Mouse (Mus musculus) heart, postnatal 36 days (tissue): Measurements from ENCODE around the gene Hcls1. TPM values are rescaled to one million over a fixed set of nuclear protein-coding genes. Genes with fewer than 3 reads are reported as not detected.

Source experiments
- DNase-seq, 2 experiments: peaks; one replicate each; pipeline ENCODE4 v3.0.0; 2021 to 2022
- intact Hi-C: fragments of 180-260 bp; cut with DNase I; formaldehyde crosslinking; loops from one replicate; pipeline ENCODE4 v1.15.1; 2025
- total RNA-seq, 2 experiments: library from RNA; stranded (reverse); gene quantifications; 2 replicates each; pipeline ENCODE4 v1.2.3; 2021

Gene Hcls1
- total RNA-seq, 2 experiments from 2014 or later, result 8.2 to 10.8 TPM

- intact Hi-C loops, result no loop called here
- DNase-seq, result no peak
Measured at GRCm38 (mm10) chr16:36985636-36986042, 50.9 kb downstream of the Hcls1 start.

- intact Hi-C loops, result no loop called here
- DNase-seq, result no peak
Measured at GRCm38 (mm10) chr16:36987399-36987798, 52.6 kb downstream of the Hcls1 start.

- intact Hi-C loops, result no loop called here
- DNase-seq, result no peak
Measured at GRCm38 (mm10) chr16:36988066-36988465, 53.3 kb downstream of the Hcls1 start.

- intact Hi-C loops, result loop anchor here (1.0 kb wide), 1 partner anchor 47 kb away; no protein-coding TSS in a partner anchor
- peak in 1 of 2 experiments; percentile 42 for DNase-seq
Measured at GRCm38 (mm10) chr16:36989493-36989892, 54.7 kb downstream of the Hcls1 start.

- peak in 1 of 2 experiments; percentile 49 for DNase-seq
- intact Hi-C loops, result loop anchor here (1.0 kb wide), 1 partner anchor 48 kb away; no protein-coding TSS in a partner anchor
Measured at GRCm38 (mm10) chr16:36989999-36990625, 55.3 kb downstream of the Hcls1 start, which contains the start of gene Fbxo40. Gene Fbxo40 (minus strand): TSS chr16:36990467.

- DNase-seq, result no peak
- intact Hi-C loops, result no loop called here
Measured at GRCm38 (mm10) chr16:36997650-36998049, 62.9 kb downstream of the Hcls1 start.

GRCm38 (mm10) chr16:36999366-36999972, 64.7 kb downstream of the Hcls1 start:
- DNase-seq, result no peak
- intact Hi-C loops, result no loop called here

GRCm38 (mm10) chr16:37009262-37009661, 74.5 kb downstream of the Hcls1 start:
- DNase-seq, result no peak
- intact Hi-C loops, result loop anchor here (2.0 to 10.0 kb wide), 2 partner anchors 284 to 536 kb away; no protein-coding TSS in a partner anchor

- intact Hi-C loops, result loop anchor here (2.0 to 5.0 kb wide), 4 partner anchors 64 to 193 kb away; partner anchors contain the start of genes Eaf2 and Golgb1
- DNase-seq, result peak; percentile 34 to 59
Measured at GRCm38 (mm10) chr16:37010370-37010769, 75.6 kb downstream of the Hcls1 start.

- intact Hi-C loops, result loop anchor here (2.0 to 5.0 kb wide), 4 partner anchors 64 to 194 kb away; partner anchors contain the start of genes Eaf2 and Golgb1
- peak; percentile 91 to 94 for DNase-seq
Measured at GRCm38 (mm10) chr16:37011061-37011921, 76.5 kb downstream of the Hcls1 start, which contains the start of gene Polq. Gene Polq (plus strand): TSS chr16:37011786.

GRCm38 (mm10) chr16:37011922-37012289, 77.1 kb downstream of the Hcls1 start:
- no peak for DNase-seq
- intact Hi-C loops, result loop anchor here (2.0 to 5.0 kb wide), 4 partner anchors 65 to 195 kb away; partner anchors contain the start of genes Eaf2 and Golgb1

- DNase-seq, result no peak
- intact Hi-C loops, result loop anchor here (5.0 kb wide), 2 partner anchors 180 to 195 kb away; no protein-coding TSS in a partner anchor
Measured at GRCm38 (mm10) chr16:37012336-37012735, 77.6 kb downstream of the Hcls1 start.

Other genes starting within 250 kb of the Hcls1 start
- gene Ildr1, start 241.0 kb upstream of the Hcls1 start, total RNA-seq, result not detected
- 1 to 10 TPM; 1.4 to 2.8 TPM for gene Slc15a2, start 150.0 kb upstream of the Hcls1 start, total RNA-seq
- 10 to 100 TPM; 14.3 to 15.2 TPM for gene Iqcb1, start 106.6 kb upstream of the Hcls1 start, total RNA-seq
- gene Eaf2, start 60.0 kb upstream of the Hcls1 start, total RNA-seq, result under 1 TPM; 0.54 to 0.78 TPM
- 10 to 100 TPM; 45.5 to 46.8 TPM for gene Golgb1, start 59.8 kb upstream of the Hcls1 start, total RNA-seq
- gene Fbxo40, start 55.5 kb downstream of the Hcls1 start, total RNA-seq, result 100 to 1,000 TPM; 159 to 206 TPM
- gene Polq, start 76.8 kb downstream of the Hcls1 start, total RNA-seq, result 1 to 10 TPM; 2.1 to 3.0 TPM